Mouse (Mus musculus) forebrain, embryonic 16.5 days (tissue): Measurements from ENCODE around the gene Zfp697. TPM values are rescaled to one million over a fixed set of nuclear protein-coding genes. Genes with fewer than 3 reads are reported as not detected.

Experiments used
- ATAC-seq: fragments of 200-750 bp; cut with Nextera tagmentation; 2 replicates; pipeline ENCODE4 v1.8.0; 2017; ENCODE audit warnings: mild to moderate bottlenecking, moderate library complexity
- H3K27ac ChIP-seq: fragments of 300-500 bp; sonication (generic); 2 replicates; pipeline ENCODE4 v1.5.1; 2014; ENCODE audit warnings: low read length, control low read depth
- H3K27me3 ChIP-seq: fragments of 300-500 bp; sonication (generic); replicated peaks from 2 replicates; pipeline ENCODE4 v1.6.1; 2014; ENCODE audit warnings: low read length; ENCODE audit not compliant: control insufficient read depth, insufficient read depth
- H3K36me3 ChIP-seq: fragments of 300-500 bp; sonication (generic); 2 replicates; pipeline ENCODE4 v1.6.1; 2014; ENCODE audit not compliant: control insufficient read depth, insufficient read depth
- H3K4me1 ChIP-seq: fragments of 300-500 bp; sonication (generic); replicated peaks from 2 replicates; pipeline ENCODE4 v1.6.1; 2014; ENCODE audit warnings: low read length; ENCODE audit not compliant: control insufficient read depth, insufficient read depth
- H3K4me2 ChIP-seq: fragments of 300-500 bp; sonication (generic); 2 replicates; pipeline ENCODE4 v1.6.1; 2014; ENCODE audit warnings: mild to moderate bottlenecking, low read length, control low read depth
- H3K4me3 ChIP-seq: fragments of 300-500 bp; sonication (generic); replicated peaks from 2 replicates; pipeline ENCODE4 v1.5.1; 2014; ENCODE audit warnings: mild to moderate bottlenecking, low read length, control low read depth
- H3K9ac ChIP-seq: fragments of 300-500 bp; sonication (generic); replicated peaks from 2 replicates; pipeline ENCODE4 v1.6.1; 2014; ENCODE audit warnings: low read depth, low read length, control low read depth
- H3K9me3 ChIP-seq: fragments of 300-500 bp; sonication (generic); 2 replicates; pipeline ENCODE4 v1.6.1; 2016; ENCODE audit warnings: low read length; ENCODE audit not compliant: control insufficient read depth
- WGBS: fragments of 180-500 bp; shearing (Covaris S2); extraction: QIAGEN DNeasy Blood & Tissue Kit; methylation state at CpG from one replicate; pipeline ENCODE4 v1.1.7; 2014; 5-methylcytosine and 5-hydroxymethylcytosine counted together
- polyA plus RNA-seq: library from polyadenylated mRNA; unstranded; fragments of >200 nt; fragmentation: Nextera tagmentation; extraction: Ambion mirVana; gene quantifications from 2 replicates; pipeline ENCODE4 v1.2.1, GENCODE M21; 2015

Gene Zfp697
- polyA plus RNA-seq, 1 experiment from 2014 or later: 18.1 TPM

DNA sequence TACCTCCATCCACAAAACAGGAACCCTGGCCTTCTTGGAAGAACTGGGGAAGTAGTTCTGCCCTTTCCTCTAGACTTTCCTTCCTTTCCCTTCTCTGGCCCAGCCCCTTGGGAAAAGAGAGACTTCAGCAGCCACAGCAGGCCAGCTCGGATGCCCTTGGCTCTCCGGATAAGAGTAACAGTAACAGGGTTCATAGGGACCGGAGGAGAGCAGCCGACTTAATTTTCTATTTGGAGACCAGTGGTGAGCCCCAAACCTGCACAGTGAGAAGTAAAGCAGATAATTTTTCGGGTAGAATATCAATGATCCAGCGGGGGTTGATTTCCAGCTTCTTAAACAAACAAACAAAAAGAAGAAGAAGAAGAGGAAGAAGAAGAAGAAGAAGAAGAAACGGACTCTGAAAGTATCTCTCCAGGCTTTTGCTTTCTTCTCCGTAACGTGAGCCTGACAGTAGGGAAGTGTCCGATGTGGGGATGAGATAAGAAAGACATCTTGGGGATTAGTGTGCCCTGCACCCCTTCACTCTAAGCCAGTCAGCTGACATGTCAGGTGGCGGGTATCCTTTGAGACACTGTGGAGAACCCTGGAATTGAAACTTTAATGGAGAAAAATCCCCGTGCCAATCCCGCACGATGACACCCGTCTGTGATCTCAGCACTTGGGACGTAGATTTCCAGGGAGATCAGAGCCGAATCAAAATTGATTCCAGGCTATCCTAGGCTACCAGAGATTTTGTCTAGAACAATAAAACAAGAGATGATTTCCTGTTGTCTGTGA lies 41.3 kb upstream of the Zfp697 start:
- ATAC-seq: no peak

DNA sequence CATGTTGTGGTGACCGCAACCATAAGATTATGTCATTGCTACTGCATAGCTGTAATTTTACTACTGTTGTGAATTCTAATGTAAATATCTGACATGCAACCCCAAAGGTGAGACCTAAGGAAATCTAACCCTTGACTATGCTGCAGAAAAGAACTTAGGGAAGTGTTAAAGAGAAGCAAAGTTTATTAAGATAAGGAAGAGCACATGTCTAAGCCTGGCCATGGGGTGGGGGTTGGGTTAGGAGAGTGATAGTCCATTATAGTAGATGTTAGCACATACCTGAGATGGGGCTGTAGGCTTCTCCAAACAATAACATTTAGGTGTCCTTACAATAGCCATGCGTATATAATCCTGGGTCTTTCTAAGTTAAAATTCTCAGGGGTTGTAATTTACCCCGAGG lies 39.0 kb upstream of the Zfp697 start:
- H3K27ac ChIP-seq: no peak overlapping the region
- no peaks in the 10 kb centered on the region for H3K9me3 ChIP-seq
- no peak overlapping the region for H3K4me2 ChIP-seq
- WGBS: 86% methylated on average over 3 of the region's 3 CpGs
- no peaks in the 10 kb centered on the region for H3K36me3 ChIP-seq
- H3K9ac ChIP-seq: no peak overlapping the region
- H3K4me3 ChIP-seq: no peak overlapping the region
- no peak for ATAC-seq
- no peaks in the 10 kb centered on the region for H3K27me3 ChIP-seq
- peaks cover 6% of the 10 kb centered on the region for H3K4me1 ChIP-seq

More for the DNA sequence above, 41.3 kb upstream of the Zfp697 start:
- Histone ChIP-seq H3K9ac (no peak overlapping the region), H3K4me2 (no peak overlapping the region), H3K27me3 (no peaks in the 10 kb centered on the region), H3K36me3 (no peaks in the 10 kb centered on the region), H3K9me3 (no peaks in the 10 kb centered on the region), H3K4me3 (no peak overlapping the region), H3K27ac (no peak overlapping the region), H3K4me1 (peaks cover 26% of the 10 kb centered on the region)
- WGBS: 86% methylated on average over 17 of the region's 17 CpGs

DNA sequence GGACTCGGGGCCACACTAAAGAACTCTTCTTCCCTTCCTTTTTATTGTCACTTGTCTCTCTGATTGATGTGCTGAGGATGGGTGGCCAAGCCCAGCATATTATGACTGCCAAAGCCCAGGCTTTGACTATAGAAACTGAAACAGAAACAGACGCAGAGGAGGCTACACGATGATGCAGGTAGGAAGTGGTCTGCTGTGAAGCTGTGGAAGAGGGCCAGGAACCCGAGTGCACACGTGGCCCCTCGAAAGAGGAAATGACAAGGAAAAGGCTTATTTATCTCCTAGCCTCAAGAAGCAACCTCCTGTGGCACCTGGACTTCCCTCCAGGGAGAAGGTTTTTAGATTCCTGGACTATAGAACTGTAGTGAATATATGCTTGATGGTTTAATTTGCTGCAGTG lies 34.2 kb upstream of the Zfp697 start:
- no peak for ATAC-seq
- Histone ChIP-seq H3K4me2 (no peak overlapping the region), H3K4me1 (no peaks in the 10 kb centered on the region; the same call in 1 of the 2 replicates), H3K9ac (no peak overlapping the region), H3K27me3 (no peaks in the 10 kb centered on the region), H3K36me3 (no peaks in the 10 kb centered on the region), H3K4me3 (no peak overlapping the region), H3K9me3 (no peaks in the 10 kb centered on the region), H3K27ac (no peak overlapping the region)
- WGBS: 84% methylated on average over 6 of the region's 6 CpGs

DNA sequence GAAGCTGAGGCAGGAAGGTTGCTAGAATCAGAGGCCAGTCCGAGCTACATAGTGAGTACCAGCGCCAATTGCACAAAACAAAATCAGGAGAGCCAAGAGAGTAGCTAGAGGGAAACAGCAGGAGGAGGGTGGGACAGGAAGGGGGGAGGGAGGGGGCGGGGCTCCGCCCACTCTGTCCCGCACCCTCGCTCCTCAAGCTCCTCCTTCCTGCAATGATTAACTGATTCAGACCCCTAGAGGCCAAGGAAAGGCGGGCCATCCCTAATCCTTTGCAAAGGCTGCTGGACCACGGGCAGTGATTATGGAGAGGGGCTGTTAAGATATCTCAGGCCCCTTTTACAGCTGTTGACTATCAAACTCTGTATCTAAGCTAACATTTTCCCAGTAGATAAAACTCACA lies 33.6 kb upstream of the Zfp697 start:
- H3K4me2 ChIP-seq: no peak overlapping the region
- no peaks in the 10 kb centered on the region; the same call in 1 of the 2 replicates for H3K4me1 ChIP-seq
- H3K27me3 ChIP-seq: no peaks in the 10 kb centered on the region
- H3K36me3 ChIP-seq: no peaks in the 10 kb centered on the region
- no peak overlapping the region for H3K27ac ChIP-seq
- 11% methylated on average over 8 of the region's 8 CpGs for WGBS
- no peaks in the 10 kb centered on the region for H3K9me3 ChIP-seq
- no peak overlapping the region for H3K4me3 ChIP-seq
- ATAC-seq: peak; percentile 52; the same call in 1 of the 2 replicates
- no peak overlapping the region for H3K9ac ChIP-seq

DNA sequence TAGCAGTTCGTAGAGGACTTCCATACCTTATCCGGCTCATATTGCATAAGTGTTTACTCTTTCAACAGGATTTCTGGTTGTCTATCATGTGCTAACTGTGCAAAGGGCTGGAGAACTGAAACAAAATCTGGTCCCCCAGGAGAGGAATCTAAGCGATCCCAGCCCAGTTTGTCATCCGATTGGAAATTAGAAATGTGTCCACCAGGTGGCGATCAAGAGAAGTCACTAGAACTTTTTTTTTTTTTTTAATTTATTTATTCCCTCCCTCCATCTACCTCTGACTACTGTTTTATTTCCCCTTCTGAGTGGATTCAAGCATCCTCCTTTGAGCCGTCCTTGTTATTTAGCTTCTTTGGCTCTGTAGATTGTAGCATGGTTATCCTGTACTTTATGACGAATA lies 28.4 kb upstream of the Zfp697 start:
- 35% methylated on average over 7 of the region's 7 CpGs for WGBS
- peak; percentile 49; the same call in 1 of the 2 replicates for ATAC-seq
- H3K4me2 ChIP-seq: no peak overlapping the region

DNA sequence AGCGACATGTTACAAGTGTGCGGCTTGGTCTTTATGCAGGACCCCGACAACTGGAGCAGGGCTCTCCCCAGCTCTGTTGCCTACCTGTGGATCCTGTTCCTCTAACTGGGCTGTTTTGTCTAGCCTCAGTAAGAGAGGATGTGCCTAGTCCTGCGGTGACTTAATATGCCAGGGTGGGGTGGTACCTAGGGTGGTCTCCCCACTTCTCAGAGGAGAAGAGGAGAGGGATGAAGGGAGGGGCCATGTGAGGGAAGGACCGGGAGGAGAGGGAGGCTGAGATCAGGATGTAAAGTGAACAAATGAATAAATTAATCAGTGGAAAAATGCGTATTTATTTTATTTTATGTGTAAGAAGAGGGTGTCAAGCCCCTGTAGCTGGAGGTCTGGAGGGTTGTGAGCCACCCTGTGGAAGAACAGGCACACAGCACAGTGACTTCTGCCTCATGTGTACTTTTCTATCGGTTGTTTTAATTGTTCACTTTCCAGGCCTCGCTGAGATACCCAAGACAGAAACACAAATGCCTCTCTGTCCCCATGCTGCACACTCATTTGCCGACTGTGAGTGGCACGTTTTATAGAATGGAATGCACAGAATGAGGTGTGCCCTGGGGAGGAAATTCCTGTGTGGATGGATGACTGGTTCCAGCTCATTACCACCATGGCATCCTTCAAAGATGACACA lies 26.8 kb upstream of the Zfp697 start:
- Histone ChIP-seq H3K27me3 (no peaks in the 10 kb centered on the region), H3K4me1 (no peaks in the 10 kb centered on the region), H3K4me2 (no peak overlapping the region), H3K36me3 (no peaks in the 10 kb centered on the region), H3K9me3 (no peaks in the 10 kb centered on the region), H3K4me3 (no peak overlapping the region), H3K27ac (no peak overlapping the region), H3K9ac (no peak overlapping the region)
- 53% methylated on average over 10 of the region's 10 CpGs for WGBS
- 0 out of 2 replicates have a peak, but pooled peaks have one; percentile 38 for ATAC-seq

More for the DNA sequence above, 28.4 kb upstream of the Zfp697 start:
- H3K4me1 ChIP-seq: no peaks in the 10 kb centered on the region; the same call in 1 of the 2 replicates
- no peaks in the 10 kb centered on the region for H3K27me3 ChIP-seq
- no peak overlapping the region for H3K27ac ChIP-seq
- H3K4me3 ChIP-seq: no peak overlapping the region
- no peaks in the 10 kb centered on the region for H3K9me3 ChIP-seq
- no peaks in the 10 kb centered on the region for H3K36me3 ChIP-seq
- no peak overlapping the region for H3K9ac ChIP-seq

DNA sequence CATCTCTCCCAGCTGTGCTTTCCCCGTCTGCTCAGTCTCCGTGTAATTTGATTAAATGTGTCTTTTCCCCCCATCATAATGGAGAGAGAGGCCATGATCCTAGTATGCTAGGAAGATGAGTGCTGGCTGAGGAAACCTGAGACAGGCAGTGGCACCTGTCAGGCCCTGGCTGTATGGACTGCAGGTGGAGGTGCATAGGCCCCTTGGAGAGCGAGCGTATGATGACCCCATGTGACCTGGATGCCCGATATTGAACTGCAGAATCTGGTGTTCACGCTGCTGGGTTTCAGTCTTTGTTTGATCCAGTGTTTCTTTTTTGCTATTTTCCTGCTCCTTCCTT lies 26.3 kb upstream of the Zfp697 start:
- no peak for ATAC-seq
- no peak overlapping the region for H3K4me2 ChIP-seq
- no peak overlapping the region for H3K9ac ChIP-seq
- no peaks in the 10 kb centered on the region for H3K9me3 ChIP-seq
- no peak overlapping the region for H3K4me3 ChIP-seq
- H3K27me3 ChIP-seq: no peaks in the 10 kb centered on the region
- no peak overlapping the region for H3K27ac ChIP-seq
- H3K36me3 ChIP-seq: no peaks in the 10 kb centered on the region
- no peaks in the 10 kb centered on the region for H3K4me1 ChIP-seq
- WGBS: 66% methylated on average over 6 of the region's 6 CpGs

DNA sequence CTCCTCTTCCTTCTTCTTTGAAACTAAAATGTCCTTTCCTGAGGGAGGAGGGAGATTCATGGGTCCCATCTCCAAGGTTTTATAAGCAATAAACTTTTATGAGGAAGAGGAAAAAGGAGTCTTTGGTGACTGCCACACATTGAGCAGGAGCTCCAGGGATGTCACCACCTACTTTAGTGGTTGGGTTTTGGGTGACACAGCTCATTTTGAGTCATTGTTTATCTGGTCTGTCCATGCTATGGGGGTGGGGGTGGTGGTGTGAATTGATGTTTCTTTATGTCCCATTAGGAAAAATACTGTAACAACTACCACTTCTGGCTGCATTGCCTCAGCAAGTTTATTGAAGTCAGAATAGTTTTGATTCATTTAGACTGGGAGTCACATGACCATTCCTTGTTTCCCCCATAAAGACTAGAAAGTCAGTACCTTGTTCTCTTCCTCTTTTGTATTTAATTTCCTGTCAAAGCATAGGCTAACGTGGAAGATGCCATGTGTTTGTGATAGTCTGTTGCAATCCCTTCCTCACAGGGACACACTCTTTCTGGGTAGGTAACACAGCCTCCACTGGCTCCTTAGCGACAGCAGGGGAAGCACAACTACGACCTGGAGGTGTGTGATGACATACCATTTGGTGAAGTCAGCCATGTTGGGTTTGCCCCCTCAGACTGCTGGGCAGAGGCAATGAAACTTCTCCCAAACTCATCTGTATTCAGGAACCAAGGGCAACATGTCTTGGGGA lies 25.5 kb upstream of the Zfp697 start:
- no peak overlapping the region for H3K4me2 ChIP-seq
- WGBS: 70% methylated on average over 3 of the region's 3 CpGs

DNA sequence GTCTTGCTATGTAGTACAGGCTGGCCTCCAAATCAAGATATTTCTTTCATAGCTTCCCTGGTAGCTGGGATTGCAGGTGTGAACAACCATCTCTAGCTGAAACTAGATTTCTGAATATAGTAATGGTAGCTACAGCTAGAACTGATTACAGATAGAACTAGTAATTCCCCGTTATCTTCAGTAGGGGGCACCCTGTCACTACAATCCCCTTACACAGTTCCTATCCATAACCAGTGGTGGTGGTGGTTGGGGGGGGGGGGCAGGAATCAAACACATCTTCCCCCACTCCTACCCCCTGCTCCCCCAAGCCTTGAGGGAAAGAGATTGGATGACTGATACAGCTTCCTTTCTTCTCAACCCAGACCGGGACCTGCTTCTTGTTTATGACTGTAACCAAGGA lies 19.5 kb upstream of the Zfp697 start:
- ATAC-seq: no peak

More for the DNA sequence above, 25.5 kb upstream of the Zfp697 start:
- Histone ChIP-seq H3K27me3 (no peaks in the 10 kb centered on the region), H3K9me3 (no peaks in the 10 kb centered on the region), H3K36me3 (no peaks in the 10 kb centered on the region), H3K9ac (no peak overlapping the region), H3K4me1 (no peaks in the 10 kb centered on the region), H3K4me3 (no peak overlapping the region), H3K27ac (no peak overlapping the region)
- ATAC-seq: no peak

More for the DNA sequence above, 19.5 kb upstream of the Zfp697 start:
- Histone ChIP-seq H3K36me3 (no peaks in the 10 kb centered on the region), H3K27me3 (no peaks in the 10 kb centered on the region), H3K4me3 (no peak overlapping the region), H3K9ac (no peak overlapping the region), H3K27ac (no peak overlapping the region), H3K4me1 (no peaks in the 10 kb centered on the region), H3K4me2 (no peak overlapping the region), H3K9me3 (no peaks in the 10 kb centered on the region)
- 35% methylated on average over 2 of the region's 2 CpGs for WGBS
